Mouse (Mus musculus) CH12.LX (cell line): ENCODE results near the gene Rftn2. TPM values are rescaled to one million over a fixed set of nuclear protein-coding genes. Genes with fewer than 3 reads are reported as not detected.

ENCODE experiments used
- DNase-seq: peaks from one replicate; pipeline ENCODE4 v3.0.0-alpha.2; 2013; ENCODE audit errors: extremely low read depth
- H3K27ac ChIP-seq: 2 replicates; pipeline ENCODE4 v1.5.1; 2012; ENCODE audit warnings: low read depth, mild to moderate bottlenecking, control low read depth, moderate library complexity; ENCODE audit not compliant: insufficient read depth
- H3K27me3 ChIP-seq: replicated peaks from 2 replicates; pipeline ENCODE3; 2012; ENCODE audit warnings: inconsistent platforms
- H3K36me3 ChIP-seq, 2 experiments: replicated peaks in 1 of 2; 2 replicates each; pipeline versions ENCODE3 to v1.6.1; 2012; ENCODE audit warnings: inconsistent platforms in 1 of 2, low read length in 1 of 2, mild to moderate bottlenecking in 1 of 2, mixed read lengths in 1 of 2, moderate library complexity in 1 of 2; ENCODE audit not compliant: control insufficient read depth in 1 of 2, insufficient read depth in 1 of 2
- H3K4me1 ChIP-seq, 2 experiments: 2 replicates each; pipeline ENCODE4 v1.6.1; 2012; ENCODE audit warnings: inconsistent platforms in 1 of 2, moderate library complexity in 1 of 2; ENCODE audit not compliant: insufficient read depth in 2 of 2, control insufficient read depth in 1 of 2
- H3K4me2 ChIP-seq: 2 replicates; pipeline ENCODE4 v1.6.1; 2012; ENCODE audit warnings: low read depth, mild to moderate bottlenecking, control low read depth; ENCODE audit not compliant: poor library complexity, insufficient read depth, severe bottlenecking
- H3K4me3 ChIP-seq, 3 experiments: fragments of 150-350 bp in 1 of 3; sonication (generic) in 1 of 3; replicated peaks in 1 of 3; 2 replicates each; pipeline versions ENCODE3 to v1.5.1; 2011 to 2012; ENCODE audit warnings: low read depth in 2 of 3, low read length in 2 of 3, mild to moderate bottlenecking in 2 of 3, moderate library complexity in 2 of 3, control low read depth in 1 of 3, improper control_type of control experiment in 1 of 3, inconsistent platforms in 1 of 3, mixed read lengths in 1 of 3; ENCODE audit not compliant: poor library complexity in 1 of 3
- H3K79me2 ChIP-seq: replicated peaks from 2 replicates; pipeline ENCODE4 v1.6.1; 2012; ENCODE audit warnings: mild to moderate bottlenecking, moderate library complexity; ENCODE audit not compliant: control insufficient read depth, poor library complexity, insufficient read depth, severe bottlenecking; ENCODE audit errors: extremely low read depth
- H3K9ac ChIP-seq: 2 replicates; pipeline ENCODE4 v1.6.1; 2012; ENCODE audit warnings: low read depth, mild to moderate bottlenecking, control low read depth, moderate library complexity; ENCODE audit not compliant: insufficient read depth
- H3K9me3 ChIP-seq: replicated peaks from 2 replicates; pipeline ENCODE3; 2012; ENCODE audit warnings: low read length, inconsistent platforms, mixed read lengths
- BHLHE40 ChIP-seq: IDR thresholded peaks from 2 replicates; pipeline ENCODE4 v1.6.1; 2011; ENCODE audit warnings: mild to moderate bottlenecking, low read depth, low read length, improper control_type of control experiment
- CHD2 ChIP-seq: IDR thresholded peaks from 2 replicates; pipeline ENCODE4 v1.6.1; 2011; ENCODE audit warnings: low read length, improper control_type of control experiment
- CTCF ChIP-seq, 2 experiments: IDR thresholded peaks in 1 of 2; conservative IDR thresholded peaks in 1 of 2; 2 replicates each; pipeline ENCODE4 v1.5.1; 2011 to 2012; ENCODE audit warnings: low read depth in 2 of 2, low read length in 2 of 2, improper control_type of control experiment in 1 of 2, inconsistent platforms in 1 of 2, mild to moderate bottlenecking in 1 of 2, moderate library complexity in 1 of 2
- ETS1 ChIP-seq: conservative IDR thresholded peaks from 2 replicates; pipeline ENCODE4 v1.6.1; 2012; ENCODE audit warnings: low read depth, mild to moderate bottlenecking, inconsistent platforms, low read length, improper control_type of control experiment, moderate library complexity
- HCFC1 ChIP-seq: IDR thresholded peaks from 2 replicates; pipeline ENCODE4 v1.6.1; 2012; ENCODE audit warnings: low read depth, mild to moderate bottlenecking, inconsistent platforms, low read length, improper control_type of control experiment
- IRF4 ChIP-seq: IDR thresholded peaks from 2 replicates; pipeline ENCODE4 v1.6.1; 2014; ENCODE audit warnings: low read depth, mild to moderate bottlenecking, inconsistent platforms, low read length, improper control_type of control experiment
- JUN ChIP-seq: IDR thresholded peaks from 2 replicates; pipeline ENCODE4 v1.6.1; 2011; ENCODE audit warnings: low read depth, mild to moderate bottlenecking, low read length, improper control_type of control experiment, moderate library complexity; ENCODE audit not compliant: insufficient read depth
- KAT2A ChIP-seq: IDR thresholded peaks from 2 replicates; pipeline ENCODE4 v1.6.1; 2012; ENCODE audit warnings: low read length, improper control_type of control experiment, inconsistent platforms; ENCODE audit not compliant: insufficient replicate concordance
- MAFK ChIP-seq: IDR thresholded peaks from 2 replicates; pipeline ENCODE4 v1.6.1; 2011; ENCODE audit warnings: low read length, improper control_type of control experiment; ENCODE audit not compliant: insufficient replicate concordance
- MAX ChIP-seq: IDR thresholded peaks from 2 replicates; pipeline ENCODE4 v1.6.1; 2011; ENCODE audit warnings: low read length, improper control_type of control experiment
- MAZ ChIP-seq: IDR thresholded peaks from 2 replicates; pipeline ENCODE4 v1.6.1; 2012; ENCODE audit warnings: low read depth, mild to moderate bottlenecking, inconsistent platforms, low read length, improper control_type of control experiment, moderate library complexity
- MXI1 ChIP-seq: IDR thresholded peaks from 2 replicates; pipeline ENCODE4 v1.6.1; 2011; ENCODE audit warnings: mild to moderate bottlenecking, low read depth, low read length, improper control_type of control experiment
- MYC ChIP-seq: IDR thresholded peaks from 2 replicates; pipeline ENCODE4 v1.6.1; 2011; ENCODE audit warnings: low read depth, mild to moderate bottlenecking, improper control_type of control experiment, low read length
- PAX5 ChIP-seq: IDR thresholded peaks from 2 replicates; pipeline ENCODE4 v1.6.1; 2012; ENCODE audit warnings: low read length, inconsistent platforms, mixed read lengths
- POLR2AphosphoS2 ChIP-seq: IDR thresholded peaks from 2 replicates; pipeline ENCODE4 v1.6.1; 2011; ENCODE audit warnings: low read depth, low read length, improper control_type of control experiment
- RAD21 ChIP-seq: IDR thresholded peaks from 2 replicates; pipeline ENCODE4 v1.6.1; 2011; ENCODE audit warnings: low read depth, mild to moderate bottlenecking, low read length, improper control_type of control experiment, moderate library complexity
- TCF12 ChIP-seq: IDR thresholded peaks from 2 replicates; pipeline ENCODE4 v1.6.1; 2014; ENCODE audit warnings: low read depth, mild to moderate bottlenecking, inconsistent platforms, low read length, improper control_type of control experiment
- UBTF ChIP-seq: IDR thresholded peaks from 2 replicates; pipeline ENCODE4 v1.6.1; 2012; ENCODE audit warnings: low read depth, mild to moderate bottlenecking, inconsistent platforms, low read length, improper control_type of control experiment, moderate library complexity
- ZMIZ1 ChIP-seq: IDR thresholded peaks from 2 replicates; pipeline ENCODE4 v1.6.1; 2012; ENCODE audit warnings: low read depth, mild to moderate bottlenecking, inconsistent platforms, low read length, improper control_type of control experiment
- ZNF384 ChIP-seq: IDR thresholded peaks from 2 replicates; pipeline ENCODE4 v1.6.1; 2012; ENCODE audit warnings: low read depth, low read length, improper control_type of control experiment, inconsistent platforms
- dilution Hi-C: fragments of 300-500 bp; cut with MboI; formaldehyde crosslinking; loops from 2 replicates; pipeline ENCODE4 v1.14.3; 2020; ENCODE audit warnings: low sequenced_read_pairs; ENCODE audit not compliant: extremely low pct_unique_long_range_greater_than_20kb, extremely low pct_ligation_motif_present
- in situ Hi-C: fragments of 300-500 bp; cut with MboI; formaldehyde crosslinking; loops from 3 replicates; pipeline ENCODE4 v1.14.3; 2019; ENCODE audit warnings: low sequenced_read_pairs, low pct_ligation_motif_present, low pct_unique_long_range_greater_than_20kb, mixed read lengths
- polyA plus RNA-seq: library from polyadenylated mRNA; unstranded; fragments of >175 nt; gene quantifications from 2 replicates; pipeline ENCODE4 v1.2.1, GENCODE M21; 2012; ENCODE audit warnings: low read depth; ENCODE audit not compliant: insufficient read length
- total RNA-seq, 2 experiments: library from RNA; depleted of rRNA; stranded (reverse); fragments of 300-350 nt in 1 of 2; fragments of >200 nt in 1 of 2; gene quantifications; 2 replicates each; pipeline ENCODE4 v1.2.3; 2012 to 2014

The Rftn2 gene
- total and polyA plus RNA-seq, 3 experiments, result 0.91 to 1.4 (median 1.1) TPM

GRCm38 (mm10) chr1:55157329-55157728 lies 69.3 kb downstream of the Rftn2 start:
- dilution Hi-C loops (no loop called here), in situ Hi-C loops (no loop called here)
- Histone ChIP-seq H3K4me3 (no peak overlapping the region), H3K27ac (no peak overlapping the region), H3K9ac (no peak overlapping the region), H3K79me2 (no peaks in the 10 kb centered on the region), H3K27me3 (no peaks in the 10 kb centered on the region), H3K4me1 (no peaks in the 10 kb centered on the region), H3K4me2 (no peak overlapping the region), H3K36me3 (peaks cover 31 to 82% of the 10 kb centered on the region in 2 experiments), H3K9me3 (no peaks in the 10 kb centered on the region)
- DNase-seq, result no peak
- no peak for TF ChIP-seq CHD2
- TF ChIP-seq UBTF, result no peak
- no peak for TF ChIP-seq MXI1
- no peak for TF ChIP-seq BHLHE40
- no peak for TF ChIP-seq IRF4

GRCm38 (mm10) chr1:55145556-55145955 lies 81.0 kb downstream of the Rftn2 start:
- in situ Hi-C loops, result no loop called here
- no peaks in the 10 kb centered on the region for H3K27me3 ChIP-seq
- no peak overlapping the region for H3K4me2 ChIP-seq
- H3K9me3 ChIP-seq, result no peaks in the 10 kb centered on the region
- peaks cover 37 to 56% of the 10 kb centered on the region in 2 experiments for H3K36me3 ChIP-seq
- no peak overlapping the region for H3K27ac ChIP-seq
- no peak overlapping the region for H3K9ac ChIP-seq
- dilution Hi-C loops, result no loop called here
- DNase-seq, result no peak
- TF ChIP-seq CTCF (conservative IDR thresholded peaks at IDR 0.05 in 1 of 2, IDR thresholded peaks at IDR 0.05 in 1 of 2; ENCODE audit: low read depth in 2 of 2, low read length in 2 of 2), result no peak
- TF ChIP-seq MYC, result no peak
- no peak for TF ChIP-seq TCF12
- no peak for TF ChIP-seq RAD21
- no peak for TF ChIP-seq ZMIZ1
- no peak for TF ChIP-seq HCFC1
- no peak for TF ChIP-seq ETS1
- no peak for TF ChIP-seq POLR2AphosphoS2
- no peak for TF ChIP-seq PAX5
- TF ChIP-seq KAT2A, result no peak
- TF ChIP-seq MAFK, result no peak
- no peak for TF ChIP-seq ZNF384
- TF ChIP-seq JUN, result no peak
- TF ChIP-seq MAZ, result no peak
- no peak for TF ChIP-seq MAX
- H3K4me1 ChIP-seq, result no peaks in the 10 kb centered on the region
- H3K4me3 ChIP-seq, result no peak overlapping the region
- peaks cover 11% of the 10 kb centered on the region for H3K79me2 ChIP-seq
